Mouse (Mus musculus) limb, embryonic 13.5 days (tissue): ENCODE data around the gene Zfp691. TPM values are rescaled to one million over a fixed set of nuclear protein-coding genes. Genes with fewer than 3 reads are reported as not detected.

Experiments used
- ATAC-seq: fragments of 200-750 bp; cut with Nextera tagmentation; 2 replicates; pipeline ENCODE4 v1.8.0; 2017; ENCODE audit warnings: low read depth, moderate number of reproducible peaks, moderate TSS enrichment; ENCODE audit not compliant: low FRiP score
- H3K27ac ChIP-seq: fragments of 300-500 bp; sonication (generic); 2 replicates; pipeline ENCODE4 v1.5.1; 2015; ENCODE audit warnings: inconsistent platforms, mild to moderate bottlenecking, moderate library complexity
- H3K27me3 ChIP-seq: fragments of 300-500 bp; sonication (generic); 2 replicates; pipeline ENCODE4 v1.6.1; 2015; ENCODE audit warnings: mild to moderate bottlenecking, inconsistent platforms
- H3K36me3 ChIP-seq: fragments of 300-500 bp; sonication (generic); 2 replicates; pipeline ENCODE4 v1.6.1; 2015; ENCODE audit warnings: inconsistent platforms, mild to moderate bottlenecking, moderate library complexity
- H3K4me1 ChIP-seq: fragments of 300-500 bp; sonication (generic); 2 replicates; pipeline ENCODE4 v1.6.1; 2015; ENCODE audit warnings: inconsistent platforms
- H3K4me2 ChIP-seq: fragments of 300-500 bp; sonication (generic); replicated peaks from 2 replicates; pipeline ENCODE4 v1.6.1; 2015; ENCODE audit warnings: inconsistent platforms, mild to moderate bottlenecking, moderate library complexity
- H3K4me3 ChIP-seq: fragments of 300-500 bp; sonication (generic); 2 replicates; pipeline ENCODE4 v1.5.1; 2015; ENCODE audit warnings: moderate library complexity, mild to moderate bottlenecking, inconsistent platforms
- H3K9ac ChIP-seq: fragments of 300-500 bp; sonication (generic); 2 replicates; pipeline ENCODE4 v1.6.1; 2015; ENCODE audit warnings: mild to moderate bottlenecking, inconsistent platforms
- H3K9me3 ChIP-seq: fragments of 300-500 bp; sonication (generic); 2 replicates; pipeline ENCODE4 v1.6.1; 2016; ENCODE audit warnings: inconsistent platforms
- WGBS: fragments of 180-500 bp; shearing (Covaris S2); methylation state at CpG from one replicate; pipeline ENCODE4 v1.1.7; 2015; 5-methylcytosine and 5-hydroxymethylcytosine counted together
- polyA plus RNA-seq: library from polyadenylated mRNA; unstranded; fragments of >200 nt; fragmentation: Nextera tagmentation; extraction: Ambion mirVana; gene quantifications from 2 replicates; pipeline ENCODE4 v1.2.1, GENCODE M21; 2015

Gene Zfp691
- 8.6 and 9.5 TPM in 2 replicates for polyA plus RNA-seq

DNA sequence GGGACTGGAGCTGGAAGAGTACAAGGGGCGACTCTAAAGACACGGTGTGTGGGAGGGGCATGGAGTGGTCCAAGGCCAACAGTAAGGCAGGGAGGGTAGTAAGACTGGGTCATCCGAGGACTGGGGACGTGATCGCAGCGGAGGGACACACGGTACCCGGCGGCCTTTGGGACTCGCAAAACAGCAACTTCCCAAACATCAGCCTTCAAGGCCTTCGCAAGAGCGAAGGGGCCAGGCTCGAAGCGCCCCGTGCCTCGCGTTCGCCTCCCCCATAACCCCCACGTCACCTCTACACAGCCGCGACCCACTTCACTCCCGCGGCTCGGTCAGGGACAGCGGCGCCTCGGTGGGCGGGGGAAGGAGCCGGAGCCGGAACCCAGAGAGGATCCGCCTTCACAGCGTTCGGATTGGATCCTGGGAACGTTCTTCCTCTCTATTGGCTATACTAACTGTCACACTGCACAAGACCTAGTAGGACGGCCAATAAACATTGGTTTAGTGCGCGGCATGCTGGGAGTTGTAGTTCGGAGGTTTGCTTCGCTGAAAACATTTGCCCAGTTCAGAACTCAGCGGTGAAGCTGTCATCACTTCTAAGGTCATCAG, at the start of gene Zfp691:
Gene Zfp691 (minus strand): TSS at position 345 of the 603 bp plus-strand sequence.
- Histone ChIP-seq H3K9me3 (no peaks in the 10 kb centered on the region), H3K36me3 (peaks cover 24% of the 10 kb centered on the region), H3K4me1 (peaks cover 19% of the 10 kb centered on the region), H3K27ac (peak within 1 kb of the TSS; percentile 22; the same call in 1 of the 2 replicates), H3K4me2 (peak within 1 kb of the TSS; percentile 83), H3K9ac (peak within 1 kb of the TSS; percentile 81), H3K4me3 (peak within 1 kb of the TSS; percentile 77), H3K27me3 (no peaks in the 10 kb centered on the region)
- WGBS, result under 1% methylated on average over 40 of the region's 40 CpGs
- ATAC-seq, result peak; percentile 100

DNA sequence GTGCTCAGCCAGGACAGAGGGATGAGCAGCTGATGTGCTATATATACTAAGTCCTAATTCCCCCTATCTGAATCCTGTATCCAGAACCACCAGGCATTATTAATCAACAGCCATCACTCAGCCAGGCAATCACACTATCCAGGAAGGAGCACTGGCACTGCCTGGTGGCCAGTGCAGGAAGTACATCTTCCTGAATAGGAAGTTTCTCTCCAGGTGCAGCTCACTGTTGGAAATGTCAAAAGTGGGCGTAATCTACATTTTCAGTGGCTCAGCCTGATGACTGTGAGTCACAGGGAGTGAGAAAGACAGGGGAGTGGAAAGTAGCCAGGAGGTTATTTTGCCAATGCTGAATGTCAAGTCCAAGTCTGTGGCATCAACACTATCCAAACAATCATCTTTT, 49.7 kb upstream of the Zfp691 start:
- WGBS, result 90% methylated on average over 1 of the region's 1 CpGs
- no peak overlapping the region for H3K4me2 ChIP-seq
- H3K4me1 ChIP-seq, result no peaks in the 10 kb centered on the region
- H3K27ac ChIP-seq, result no peak overlapping the region
- no peaks in the 10 kb centered on the region for H3K27me3 ChIP-seq
- H3K9me3 ChIP-seq, result no peaks in the 10 kb centered on the region
- H3K4me3 ChIP-seq, result no peak overlapping the region
- ATAC-seq, result no peak
- peaks cover 65% of the 10 kb centered on the region for H3K36me3 ChIP-seq
- H3K9ac ChIP-seq, result no peak overlapping the region

DNA sequence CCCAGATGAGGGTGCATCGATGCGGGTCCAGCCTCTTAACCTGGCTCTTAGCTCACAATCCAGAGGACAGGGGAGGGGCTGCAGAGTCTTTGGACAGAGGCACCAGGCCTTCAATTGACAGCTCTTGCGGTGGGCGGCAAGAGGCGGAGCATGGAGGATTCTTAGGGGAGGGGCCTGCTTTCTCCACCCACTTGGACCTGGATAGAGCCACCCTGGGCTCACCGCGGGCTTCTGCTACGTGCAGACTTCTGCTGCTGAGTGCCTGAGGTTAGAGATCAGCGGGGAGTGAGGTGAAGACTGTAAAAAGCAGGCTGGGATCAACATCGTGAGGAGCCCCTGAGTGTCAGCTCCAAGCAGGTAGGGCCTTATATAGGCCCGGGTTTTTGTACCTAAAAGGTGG, 44.2 kb upstream of the Zfp691 start, which contains the start of gene Tmem269:
Gene Tmem269 (minus strand): TSS at position 49 of the 400 bp plus-strand sequence.
- Histone ChIP-seq H3K4me3 (no peak within 1 kb of the TSS), H3K27ac (no peak within 1 kb of the TSS), H3K9me3 (no peaks in the 10 kb centered on the region), H3K4me2 (no peak within 1 kb of the TSS), H3K36me3 (peaks cover 12% of the 10 kb centered on the region), H3K27me3 (peaks cover 4% of the 10 kb centered on the region; the same call in 1 of the 2 replicates), H3K9ac (no peak within 1 kb of the TSS), H3K4me1 (peaks cover 3% of the 10 kb centered on the region; the same call in 1 of the 2 replicates)
- WGBS, result 13% methylated on average over 11 of the region's 11 CpGs
- 0 out of 2 replicates have a peak, but pooled peaks have one; percentile 15 for ATAC-seq

DNA sequence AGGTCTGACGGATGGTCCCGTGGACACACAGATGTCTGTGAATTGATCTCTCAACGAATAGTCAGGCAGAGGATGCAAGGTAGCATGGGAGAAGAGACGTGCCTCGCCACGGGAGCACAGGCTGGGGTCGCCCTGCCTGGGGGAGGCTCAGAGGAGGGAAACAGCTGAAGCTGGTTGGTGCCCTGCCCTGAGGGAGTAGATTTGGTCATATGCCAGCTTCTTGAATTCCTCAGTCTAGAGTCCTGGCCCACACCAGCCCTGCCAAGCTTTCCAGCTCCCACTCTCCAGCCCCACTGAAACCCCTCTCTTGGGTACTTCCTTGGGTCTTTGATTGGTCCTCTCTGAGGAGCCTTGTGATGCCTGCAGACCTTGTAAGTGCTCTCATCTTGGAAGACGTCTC, 42.7 kb upstream of the Zfp691 start:
- H3K4me1 ChIP-seq, result peaks cover 3% of the 10 kb centered on the region; the same call in 1 of the 2 replicates
- 80% methylated on average over 8 of the region's 8 CpGs for WGBS
- no peak overlapping the region for H3K9ac ChIP-seq
- H3K27ac ChIP-seq, result no peak overlapping the region
- no peak overlapping the region for H3K4me3 ChIP-seq
- H3K9me3 ChIP-seq, result no peaks in the 10 kb centered on the region
- H3K4me2 ChIP-seq, result no peak overlapping the region
- H3K36me3 ChIP-seq, result no peaks in the 10 kb centered on the region
- H3K27me3 ChIP-seq, result peaks cover 4% of the 10 kb centered on the region; the same call in 1 of the 2 replicates
- no peak for ATAC-seq

DNA sequence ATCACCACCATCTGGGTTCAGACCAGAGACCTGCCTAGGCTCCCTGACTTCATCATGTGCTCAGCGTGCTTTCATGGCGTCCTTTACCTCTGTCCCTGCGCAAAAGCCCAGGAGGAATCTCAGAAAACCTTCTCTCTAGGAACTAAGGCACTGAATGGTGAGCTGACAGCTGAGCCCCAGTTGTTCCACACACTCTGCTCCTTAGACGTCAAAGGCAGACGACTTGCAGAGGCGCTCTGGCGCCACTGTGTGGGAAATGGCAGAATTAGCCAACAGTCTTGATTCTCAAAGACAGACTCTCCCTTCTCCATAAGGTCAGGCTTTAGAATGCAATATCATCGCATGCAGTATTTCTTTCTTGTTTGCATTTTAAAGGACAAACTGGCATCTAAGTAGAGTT, 30.7 kb upstream of the Zfp691 start:
- Histone ChIP-seq H3K9ac (no peak overlapping the region), H3K36me3 (peaks cover 19% of the 10 kb centered on the region), H3K27ac (no peak overlapping the region), H3K4me1 (no peaks in the 10 kb centered on the region), H3K27me3 (no peaks in the 10 kb centered on the region), H3K4me2 (no peak overlapping the region), H3K9me3 (no peaks in the 10 kb centered on the region), H3K4me3 (no peak overlapping the region)
- WGBS, result 17% methylated on average over 8 of the region's 8 CpGs
- peak; percentile 45 for ATAC-seq

DNA sequence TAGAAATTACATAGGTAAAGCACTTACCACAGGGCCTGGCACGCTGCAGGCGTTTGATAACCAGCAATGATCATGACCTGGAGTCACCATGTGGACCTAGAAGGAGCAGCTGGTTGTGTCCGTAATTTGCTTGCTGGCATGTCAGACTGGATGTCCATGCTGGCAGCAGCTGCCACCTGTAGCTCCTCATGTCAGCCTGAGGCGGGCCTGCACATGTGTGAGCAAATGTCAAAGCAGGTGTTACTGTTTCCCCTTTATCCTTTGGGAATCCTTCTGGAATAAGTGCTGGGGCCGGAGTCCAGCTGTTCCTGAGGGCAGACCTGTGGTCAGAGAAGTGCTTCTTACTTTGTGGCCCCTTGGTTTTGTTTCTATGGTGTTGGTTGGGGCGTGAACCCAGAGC, 24.1 kb upstream of the Zfp691 start:
- H3K4me2 ChIP-seq, result no peak overlapping the region
- 0 out of 2 replicates have a peak overlapping the region, but pooled peaks have one; percentile 25 for H3K9ac ChIP-seq
- whole genome bisulfite sequencing, result 71% methylated on average over 6 of the region's 6 CpGs
- H3K4me1 ChIP-seq, result peaks cover 28% of the 10 kb centered on the region
- no peak overlapping the region for H3K27ac ChIP-seq
- no peak overlapping the region for H3K4me3 ChIP-seq
- H3K27me3 ChIP-seq, result no peaks in the 10 kb centered on the region
- no peaks in the 10 kb centered on the region for H3K9me3 ChIP-seq
- no peak; the same call in 1 of the 2 replicates for ATAC-seq
- peaks cover 33% of the 10 kb centered on the region for H3K36me3 ChIP-seq

DNA sequence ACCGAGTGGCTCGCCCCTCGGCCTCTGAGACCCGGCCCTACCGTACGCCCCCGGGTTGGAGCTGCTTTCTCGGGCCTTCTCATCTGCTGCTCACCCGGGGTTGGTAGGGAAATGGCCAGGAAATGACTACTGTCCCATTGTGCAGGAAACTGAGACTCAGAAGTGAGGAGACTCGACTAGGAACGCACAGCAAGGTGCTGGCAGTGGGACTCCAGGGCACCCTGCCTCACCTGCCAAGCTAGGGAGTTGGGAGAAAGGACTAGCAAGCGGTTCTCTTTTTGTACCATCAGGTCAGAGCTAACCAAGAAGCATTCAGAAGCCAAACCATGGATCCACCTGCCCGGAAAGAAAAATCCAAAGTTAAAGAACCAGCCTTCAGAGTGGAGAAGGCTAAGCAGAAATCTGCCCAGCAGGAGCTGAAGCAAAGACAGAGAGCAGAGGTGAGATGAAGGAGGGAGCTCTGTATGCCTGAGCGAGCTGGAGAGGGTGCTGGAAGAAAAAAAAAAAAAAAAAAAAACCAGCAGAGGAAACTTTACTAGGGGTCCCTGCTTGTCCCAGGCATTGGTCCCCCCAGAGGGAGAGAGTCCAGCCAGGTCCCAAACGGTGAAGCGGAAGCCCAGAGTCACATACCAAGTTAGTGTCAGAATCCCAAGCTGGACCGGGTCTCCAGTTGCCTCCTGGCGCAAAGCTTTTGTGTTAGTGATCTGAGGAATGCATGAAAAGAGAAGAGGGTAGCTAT, 21.8 kb upstream of the Zfp691 start:
- H3K27me3 ChIP-seq, result no peaks in the 10 kb centered on the region
- H3K4me1 ChIP-seq, result peaks cover 28% of the 10 kb centered on the region
- peak overlapping the region; percentile 80 for H3K4me3 ChIP-seq
- 8% methylated on average over 18 of the region's 18 CpGs for WGBS
- H3K9ac ChIP-seq, result peak overlapping the region; percentile 88
- peak overlapping the region; percentile 70 for H3K4me2 ChIP-seq
- no peaks in the 10 kb centered on the region for H3K9me3 ChIP-seq
- H3K27ac ChIP-seq, result peak overlapping the region; percentile 80
- ATAC-seq, result no peak
- H3K36me3 ChIP-seq, result peaks cover 19% of the 10 kb centered on the region

DNA sequence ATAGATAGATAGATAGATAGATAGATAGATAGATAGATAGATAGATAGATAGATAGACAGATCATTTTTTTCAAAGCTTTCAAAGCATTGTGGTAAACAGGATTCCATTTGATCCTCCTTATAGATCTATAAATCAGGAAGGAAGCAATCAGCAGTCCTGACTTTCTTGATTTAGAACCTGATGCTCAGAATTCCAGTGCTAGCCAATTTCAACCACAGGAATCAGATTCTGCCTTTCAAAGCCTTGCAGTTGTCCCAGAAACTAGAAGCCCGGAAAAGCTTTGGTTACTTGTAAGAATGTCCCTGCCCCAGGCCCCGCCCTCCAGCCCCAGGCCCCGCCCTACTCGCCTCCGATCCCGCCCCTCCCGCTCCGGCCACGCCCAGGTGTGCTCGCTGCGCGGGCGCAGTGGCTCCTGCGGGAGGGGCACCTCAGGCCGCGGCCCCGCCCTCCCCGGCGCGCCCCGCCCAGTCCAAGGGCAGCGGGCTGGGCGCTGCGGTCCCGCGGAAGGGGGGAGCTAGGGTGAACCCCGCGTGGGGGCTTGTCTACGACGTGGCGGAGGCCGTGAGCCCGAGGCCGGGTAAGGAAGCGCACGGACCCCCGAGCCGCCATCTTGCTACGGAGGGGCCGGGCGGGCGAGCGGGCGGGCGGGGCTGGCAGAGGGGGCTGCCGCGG, 21.1 kb upstream of the Zfp691 start, which contains the start of gene Svbp:
Gene Svbp (plus strand): TSS at position 398 of the 673 bp plus-strand sequence.
- H3K4me3 ChIP-seq, result peak within 1 kb of the TSS; percentile 80
- peak; percentile 92 for ATAC-seq
- H3K36me3 ChIP-seq, result peaks cover 13% of the 10 kb centered on the region
- under 1% methylated on average over 41 of the region's 47 CpGs for WGBS
- H3K27ac ChIP-seq, result peak within 1 kb of the TSS; percentile 80
- peak within 1 kb of the TSS; percentile 70 for H3K4me2 ChIP-seq
- H3K27me3 ChIP-seq, result no peaks in the 10 kb centered on the region
- H3K9ac ChIP-seq, result peak within 1 kb of the TSS; percentile 88
- no peaks in the 10 kb centered on the region for H3K9me3 ChIP-seq
- H3K4me1 ChIP-seq, result peaks cover 28% of the 10 kb centered on the region

DNA sequence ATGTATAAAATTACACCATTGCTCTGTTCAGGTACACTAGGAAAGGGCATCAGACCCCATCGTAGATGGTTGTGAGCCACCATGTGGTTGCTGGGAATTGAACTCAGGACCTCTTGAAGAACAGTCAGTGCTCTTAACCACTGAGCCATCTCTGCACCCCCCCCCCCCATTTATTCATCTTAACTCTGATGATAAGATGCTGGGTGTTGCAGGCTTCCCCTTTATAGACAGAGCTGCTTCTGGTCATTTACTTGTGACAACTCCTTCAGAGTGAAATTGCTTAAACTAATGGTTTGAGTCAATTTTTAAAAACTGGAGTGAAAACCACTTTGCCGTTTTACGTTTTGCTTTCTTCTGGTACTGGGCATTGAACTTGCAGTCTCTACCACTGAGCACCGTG, 18.8 kb upstream of the Zfp691 start:
- no peaks in the 10 kb centered on the region for H3K27me3 ChIP-seq
- peaks cover 19% of the 10 kb centered on the region for H3K4me1 ChIP-seq
- ATAC-seq, result no peak
- no peaks in the 10 kb centered on the region for H3K9me3 ChIP-seq
- WGBS, result 87% methylated on average over 4 of the region's 4 CpGs
- H3K4me3 ChIP-seq, result no peak overlapping the region
- no peak overlapping the region for H3K27ac ChIP-seq
- 0 out of 2 replicates have a peak, but pooled peaks cover 3% of the 10 kb centered on the region for H3K36me3 ChIP-seq
- H3K9ac ChIP-seq, result no peak overlapping the region
- no peak overlapping the region for H3K4me2 ChIP-seq

DNA sequence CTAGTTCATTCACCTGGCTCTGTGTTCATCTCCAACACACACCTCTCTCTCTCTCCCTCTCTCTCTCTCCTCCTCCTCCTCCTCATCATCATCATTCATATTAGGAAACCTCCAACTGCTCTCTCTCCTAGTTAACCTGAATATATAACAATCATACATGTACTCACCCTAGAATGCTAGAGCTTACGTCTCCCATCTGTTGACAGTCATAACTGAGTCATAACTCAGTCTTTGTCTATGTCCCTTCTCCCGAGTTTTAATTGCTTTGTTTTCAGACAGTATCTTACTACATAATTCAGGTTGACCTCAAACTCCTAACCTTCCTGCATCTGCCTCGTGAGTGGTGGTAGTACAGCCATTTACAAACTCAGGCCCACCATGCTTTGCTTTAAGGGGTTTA, 17.3 kb upstream of the Zfp691 start:
- no peak for ATAC-seq
- Histone ChIP-seq H3K4me3 (no peak overlapping the region), H3K4me1 (peaks cover 4% of the 10 kb centered on the region), H3K27me3 (no peaks in the 10 kb centered on the region), H3K36me3 (no peaks in the 10 kb centered on the region), H3K9me3 (no peaks in the 10 kb centered on the region), H3K4me2 (no peak overlapping the region), H3K9ac (no peak overlapping the region), H3K27ac (no peak overlapping the region)
- WGBS, result 62% methylated on average over 3 of the region's 3 CpGs

DNA sequence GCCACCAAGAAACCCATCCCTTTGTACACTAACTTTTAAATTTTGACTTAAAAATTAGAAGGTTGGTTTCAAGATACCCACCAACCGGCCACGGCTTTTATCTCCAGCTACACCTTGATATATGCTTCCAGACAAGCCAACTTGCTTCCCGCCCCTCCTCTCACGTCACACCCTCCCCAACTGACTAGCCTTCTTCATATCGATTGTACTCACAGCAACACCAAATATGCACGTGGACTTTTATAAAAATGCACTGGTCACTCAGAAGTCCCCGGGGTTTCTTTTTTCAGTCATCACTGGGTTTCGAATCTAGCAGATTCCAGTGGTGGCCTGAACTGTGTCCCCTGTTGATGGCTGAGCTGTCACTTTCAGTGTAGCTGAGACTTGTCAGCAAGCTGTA, 16.6 kb upstream of the Zfp691 start:
- 83% methylated on average over 8 of the region's 8 CpGs for WGBS
- Histone ChIP-seq H3K4me2 (no peak overlapping the region), H3K4me1 (no peaks in the 10 kb centered on the region), H3K36me3 (no peaks in the 10 kb centered on the region), H3K27ac (no peak overlapping the region), H3K27me3 (no peaks in the 10 kb centered on the region), H3K9ac (no peak overlapping the region), H3K4me3 (no peak overlapping the region), H3K9me3 (no peaks in the 10 kb centered on the region)
- no peak for ATAC-seq

DNA sequence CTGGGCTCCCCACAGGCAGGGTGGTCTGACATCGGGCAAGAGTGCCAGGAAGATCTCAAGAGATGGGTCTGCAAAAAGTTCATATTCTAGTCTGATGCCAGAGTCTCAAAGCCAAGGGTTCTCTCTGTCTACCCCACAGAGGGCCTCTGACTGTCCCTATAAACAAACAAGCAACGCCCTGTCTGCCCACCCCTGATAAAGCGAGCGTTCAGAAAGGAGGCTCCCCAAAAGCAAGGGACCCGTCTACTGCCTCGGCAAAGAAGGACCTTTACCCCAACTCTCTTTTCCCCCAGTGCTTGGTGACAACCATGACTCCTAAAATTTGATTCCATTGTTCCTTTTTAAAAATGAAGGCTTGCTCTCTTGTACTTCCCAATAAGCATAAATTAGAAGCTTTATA, 15.9 kb upstream of the Zfp691 start, which contains the start of gene Ermap:
Gene Ermap (minus strand): TSS at position 148 of the 400 bp plus-strand sequence.
- Histone ChIP-seq H3K4me3 (no peak within 1 kb of the TSS), H3K4me1 (no peaks in the 10 kb centered on the region), H3K4me2 (no peak within 1 kb of the TSS), H3K9ac (no peak within 1 kb of the TSS), H3K27ac (no peak within 1 kb of the TSS), H3K36me3 (no peaks in the 10 kb centered on the region), H3K9me3 (no peaks in the 10 kb centered on the region), H3K27me3 (no peaks in the 10 kb centered on the region)
- no peak for ATAC-seq
- WGBS, result 74% methylated on average over 6 of the region's 6 CpGs
